Mouse (Mus musculus): ENCODE results near the gene Trnau1ap. TPM values are rescaled to one million over a fixed set of nuclear protein-coding genes. Genes with fewer than 3 reads are reported as not detected.
A peak's percentile ranks its signal among the peaks of the same experiment; 100 is the strongest.

Gene Trnau1ap
- polyA plus RNA-seq, 1 experiment: 32.1 TPM

DNA sequence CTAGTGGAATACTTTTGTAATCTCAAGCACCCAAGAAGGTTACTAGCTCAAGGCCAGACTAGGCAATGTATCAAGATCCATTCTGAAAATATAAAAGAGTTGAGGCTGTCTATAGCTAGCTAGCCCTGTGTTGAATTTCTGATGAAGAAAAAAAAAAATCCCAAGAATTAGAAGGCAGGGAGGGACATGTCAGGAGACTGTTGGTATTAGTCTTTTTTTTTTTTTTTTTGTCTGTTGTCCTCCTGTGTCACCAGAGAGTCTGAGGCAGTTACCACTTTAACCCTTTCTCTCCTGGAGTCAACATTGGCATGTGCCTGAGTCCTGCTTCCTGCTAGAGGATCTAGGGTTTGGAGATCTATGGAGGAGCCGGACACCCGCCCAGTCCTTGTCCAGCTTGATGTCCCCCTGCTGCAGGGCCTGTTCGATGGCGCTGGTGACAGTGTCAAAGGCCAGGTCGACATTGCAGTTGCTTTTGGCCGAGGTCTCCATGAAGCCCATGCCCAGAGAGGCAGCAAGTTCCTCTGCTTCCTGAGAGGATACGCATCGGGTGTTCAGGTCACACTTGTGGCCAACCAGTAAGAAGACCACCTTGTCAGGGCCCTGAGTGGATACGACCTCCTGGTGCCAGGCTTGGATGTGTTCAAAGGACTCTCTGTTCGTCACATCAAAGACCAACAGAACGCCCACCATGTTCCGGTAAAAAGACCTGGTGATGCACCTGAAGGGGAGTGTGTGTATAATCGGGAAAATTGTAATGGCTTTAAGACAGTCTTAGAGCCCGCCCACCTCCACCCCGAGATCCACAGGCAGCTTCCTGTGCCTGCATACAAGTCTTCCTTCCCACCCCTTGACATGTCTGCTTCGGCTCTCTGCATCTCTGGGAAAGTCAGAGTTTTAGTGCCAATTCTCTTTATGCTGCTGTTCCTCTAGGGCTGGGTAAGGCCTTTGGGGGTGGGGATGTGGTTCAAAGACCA lies 27.1 kb downstream of the Trnau1ap start:
- Histone ChIP-seq H3K4me1 (ENCODE audit: control insufficient read depth, insufficient read depth, low read length) (no peaks in the 10 kb centered on the region; the same call in 1 of the 2 replicates), H3K4me3 (replicated peaks; ENCODE audit: control insufficient read depth, low read depth, low read length) (peak overlapping the region; percentile 43), H3K27ac (ENCODE audit: control insufficient read depth, insufficient read depth, low read depth, low read length, poor library complexity) (no peak overlapping the region)
- TF ChIP-seq POLR2A (IDR thresholded peaks at IDR 0.05; ENCODE audit: borderline replicate concordance, control insufficient read depth, low read depth, low read length) (no peak), CTCF (IDR thresholded peaks at IDR 0.05; ENCODE audit: control insufficient read depth, insufficient read depth, low read length) (no peak)
- 64% methylated on average over 16 of the region's 16 CpGs for WGBS

DNA sequence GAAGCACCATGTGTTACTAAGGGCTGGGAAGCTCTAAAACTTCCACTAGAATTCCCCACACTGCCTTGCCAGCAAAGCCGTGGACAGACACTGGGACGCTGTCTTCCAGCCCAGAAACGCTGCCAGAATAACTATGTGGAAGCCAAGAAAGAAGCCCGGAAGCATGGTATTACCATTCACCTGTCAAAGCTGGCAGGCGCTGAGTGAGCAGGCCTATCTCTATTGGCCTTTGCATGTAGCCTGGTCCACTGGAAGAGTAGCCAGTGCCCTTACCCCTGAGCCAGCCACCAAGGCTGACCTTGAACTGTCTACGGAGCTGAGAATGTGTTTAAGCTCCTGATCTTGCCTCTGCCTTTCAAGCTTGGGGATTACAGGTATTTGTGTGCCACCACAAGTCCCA lies 27.9 kb downstream of the Trnau1ap start:
- TF ChIP-seq CTCF (IDR thresholded peaks at IDR 0.05; ENCODE audit: control insufficient read depth, insufficient read depth, low read length) (no peak), POLR2A (IDR thresholded peaks at IDR 0.05; ENCODE audit: borderline replicate concordance, control insufficient read depth, low read depth, low read length) (no peak)
- Histone ChIP-seq H3K4me3 (replicated peaks; ENCODE audit: control insufficient read depth, low read depth, low read length) (no peak overlapping the region), H3K27ac (ENCODE audit: control insufficient read depth, insufficient read depth, low read depth, low read length, poor library complexity) (no peak overlapping the region), H3K4me1 (ENCODE audit: control insufficient read depth, insufficient read depth, low read length) (no peaks in the 10 kb centered on the region; the same call in 1 of the 2 replicates)
- WGBS: 89% methylated on average over 6 of the region's 6 CpGs

DNA sequence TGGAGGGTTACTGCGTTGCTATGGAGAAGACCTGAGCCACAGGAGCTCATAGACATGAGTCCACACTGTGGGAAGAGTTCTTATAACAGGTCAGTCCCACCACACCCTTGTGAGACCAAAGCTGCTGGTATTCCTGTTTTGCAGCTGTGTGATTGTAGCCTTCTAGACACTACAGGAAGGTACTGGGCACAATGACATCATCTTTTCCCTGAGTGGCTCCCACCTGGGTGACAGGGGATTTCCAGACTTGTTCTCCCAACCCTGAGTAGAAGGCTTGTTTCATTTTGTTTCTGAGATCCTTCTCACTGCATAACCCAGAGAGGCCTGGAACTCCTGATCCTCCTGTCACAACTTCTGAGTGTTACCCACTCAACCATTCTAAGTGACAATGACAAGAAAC lies 29.5 kb downstream of the Trnau1ap start:
- H3K27ac ChIP-seq (ENCODE audit: control insufficient read depth, insufficient read depth, low read depth, low read length, poor library complexity): no peak overlapping the region
- no peaks in the 10 kb centered on the region for H3K4me1 ChIP-seq (ENCODE audit: control insufficient read depth, insufficient read depth, low read length)
- no peak overlapping the region for H3K4me3 ChIP-seq (replicated peaks; ENCODE audit: control insufficient read depth, low read depth, low read length)
- whole genome bisulfite sequencing: 96% methylated on average over 1 of the region's 1 CpGs
- TF ChIP-seq CTCF (IDR thresholded peaks at IDR 0.05; ENCODE audit: control insufficient read depth, insufficient read depth, low read length): no peak
- TF ChIP-seq POLR2A (IDR thresholded peaks at IDR 0.05; ENCODE audit: borderline replicate concordance, control insufficient read depth, low read depth, low read length): no peak

DNA sequence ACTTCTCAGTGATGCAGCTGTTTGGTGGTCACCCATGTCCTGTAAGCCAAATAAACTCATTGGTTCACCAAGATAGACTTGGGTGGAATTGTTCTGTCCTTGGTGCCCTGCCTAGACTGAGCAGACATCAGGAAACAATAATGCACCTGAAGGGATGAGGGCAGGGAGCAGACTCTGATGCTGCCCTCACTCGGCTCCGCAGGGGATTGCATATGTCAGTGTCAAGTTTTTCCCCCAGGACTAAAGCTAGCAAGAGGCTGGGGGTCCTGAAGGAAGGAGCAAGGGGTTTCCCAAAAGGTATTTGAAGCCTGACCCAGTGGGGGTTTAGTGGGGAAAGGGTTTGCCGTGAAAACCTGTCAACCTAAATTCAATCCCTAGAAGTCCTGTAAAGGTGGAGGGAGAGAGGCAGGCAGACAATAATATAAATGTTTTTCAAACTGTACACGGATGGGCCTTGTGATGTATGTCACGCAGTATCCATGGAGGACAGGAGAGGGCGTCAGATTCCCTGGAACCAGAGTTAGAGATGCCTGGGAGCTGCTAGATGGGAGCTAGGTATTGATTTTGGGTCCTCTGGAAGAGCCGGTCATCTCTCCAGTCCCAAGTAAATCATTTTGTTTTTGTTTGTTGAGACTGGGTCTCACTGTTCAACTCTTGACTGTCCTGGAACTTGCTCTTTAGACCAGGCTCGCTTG lies 33.5 kb downstream of the Trnau1ap start:
- TF ChIP-seq POLR2A (IDR thresholded peaks at IDR 0.05; ENCODE audit: borderline replicate concordance, control insufficient read depth, low read depth, low read length) (no peak), CTCF (IDR thresholded peaks at IDR 0.05; ENCODE audit: control insufficient read depth, insufficient read depth, low read length) (no peak)
- H3K4me1 ChIP-seq (ENCODE audit: control insufficient read depth, insufficient read depth, low read length): no peaks in the 10 kb centered on the region; the same call in 1 of the 2 replicates
- no peak overlapping the region for H3K27ac ChIP-seq (ENCODE audit: control insufficient read depth, insufficient read depth, low read depth, low read length, poor library complexity)
- no peak overlapping the region for H3K4me3 ChIP-seq (replicated peaks; ENCODE audit: control insufficient read depth, low read depth, low read length)
- WGBS: 67% methylated on average over 8 of the region's 8 CpGs

DNA sequence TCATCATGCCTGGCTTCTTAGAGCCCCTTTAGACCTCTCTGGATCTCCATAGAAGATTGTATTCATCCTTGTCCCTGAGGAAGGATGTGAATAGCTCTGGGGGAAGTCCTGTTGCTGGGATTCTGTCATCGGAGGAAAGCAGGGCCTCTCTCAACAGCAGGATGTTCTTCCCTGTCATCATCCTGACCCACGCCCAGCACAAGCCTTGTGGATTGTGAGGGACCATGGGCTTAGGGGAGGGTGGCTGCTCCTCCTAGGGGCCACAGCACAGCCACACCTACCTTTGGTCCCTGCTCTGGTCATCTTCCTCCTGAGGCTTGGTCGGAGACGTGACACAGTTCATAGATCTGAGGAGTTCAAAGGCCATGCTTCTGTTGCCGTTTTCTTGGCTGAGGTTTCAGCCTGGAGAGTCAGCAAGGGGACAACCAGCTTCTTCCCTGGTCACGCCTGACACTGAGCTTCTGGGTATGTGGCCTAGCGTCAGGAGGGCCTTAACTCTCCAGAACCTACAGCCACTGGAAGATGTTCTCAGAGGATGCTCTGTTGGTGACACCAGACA lies 35.6 kb downstream of the Trnau1ap start:
- 85% methylated on average over 7 of the region's 7 CpGs for WGBS
- TF ChIP-seq POLR2A (IDR thresholded peaks at IDR 0.05; ENCODE audit: borderline replicate concordance, control insufficient read depth, low read depth, low read length): no peak
- no peak for TF ChIP-seq CTCF (IDR thresholded peaks at IDR 0.05; ENCODE audit: control insufficient read depth, insufficient read depth, low read length)
- Histone ChIP-seq H3K4me3 (replicated peaks; ENCODE audit: control insufficient read depth, low read depth, low read length) (no peak overlapping the region), H3K27ac (ENCODE audit: control insufficient read depth, insufficient read depth, low read depth, low read length, poor library complexity) (no peak overlapping the region), H3K4me1 (ENCODE audit: control insufficient read depth, insufficient read depth, low read length) (no peaks in the 10 kb centered on the region; the same call in 1 of the 2 replicates)

DNA sequence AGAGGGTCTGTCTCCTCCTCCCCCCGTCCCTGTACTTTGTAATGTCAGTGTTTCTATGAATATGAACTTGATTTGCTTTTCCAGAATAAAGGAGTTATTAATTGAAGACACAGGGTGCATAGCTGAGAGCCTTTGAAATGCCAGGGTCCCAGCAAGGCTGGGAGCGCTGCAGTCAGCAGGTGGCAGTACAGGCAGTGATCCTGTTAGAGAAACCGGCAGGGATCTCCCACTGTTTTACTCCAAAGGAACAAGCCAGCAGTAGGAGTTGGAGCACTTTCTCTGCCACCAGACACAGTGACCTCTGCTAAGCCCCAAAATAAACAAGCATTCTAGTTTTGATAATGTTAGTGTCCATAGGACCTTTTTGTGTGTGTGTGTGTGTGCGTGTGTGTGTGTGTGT lies 36.4 kb downstream of the Trnau1ap start:
- 71% methylated on average over 4 of the region's 4 CpGs for WGBS
- no peak overlapping the region for H3K4me3 ChIP-seq (replicated peaks; ENCODE audit: control insufficient read depth, low read depth, low read length)
- no peak overlapping the region for H3K27ac ChIP-seq (ENCODE audit: control insufficient read depth, insufficient read depth, low read depth, low read length, poor library complexity)
- no peaks in the 10 kb centered on the region; the same call in 1 of the 2 replicates for H3K4me1 ChIP-seq (ENCODE audit: control insufficient read depth, insufficient read depth, low read length)
- no peak for TF ChIP-seq POLR2A (IDR thresholded peaks at IDR 0.05; ENCODE audit: borderline replicate concordance, control insufficient read depth, low read depth, low read length)
- TF ChIP-seq CTCF (IDR thresholded peaks at IDR 0.05; ENCODE audit: control insufficient read depth, insufficient read depth, low read length): no peak

DNA sequence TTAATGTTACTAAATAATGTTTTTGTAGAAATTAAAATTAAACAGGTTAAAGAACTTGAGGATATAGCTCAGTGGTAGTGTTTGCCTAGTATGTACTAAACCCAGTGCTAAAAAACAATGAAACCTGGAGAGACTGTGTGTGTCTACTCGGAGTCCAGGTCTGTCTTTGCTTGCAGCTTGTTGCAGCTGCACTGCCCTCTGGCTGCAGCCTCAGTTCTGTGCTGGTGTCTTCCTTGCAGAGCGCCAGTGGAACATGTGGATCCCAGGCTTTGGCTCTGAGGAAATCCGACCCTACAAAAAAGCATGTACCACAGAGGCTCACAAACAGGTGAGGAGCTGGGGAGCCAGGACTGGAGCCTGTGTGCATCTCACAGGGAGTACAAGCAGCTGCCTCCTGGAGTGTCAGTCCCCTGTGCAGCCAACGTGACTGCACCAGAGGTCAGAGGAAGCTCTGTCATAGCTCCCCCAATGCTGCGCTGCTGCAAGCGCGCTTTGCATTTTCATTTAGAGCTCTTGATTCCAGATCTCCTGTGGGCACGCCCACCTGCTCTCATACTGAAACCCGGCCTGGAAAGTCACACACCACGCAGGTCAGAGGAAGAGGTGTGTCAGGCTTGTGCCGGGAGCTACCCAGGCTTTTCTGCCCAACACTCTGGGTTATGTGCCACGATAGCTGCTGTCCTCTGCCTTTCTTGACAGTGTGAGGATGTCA lies 37.6 kb downstream of the Trnau1ap start:
- TF ChIP-seq CTCF (IDR thresholded peaks at IDR 0.05; ENCODE audit: control insufficient read depth, insufficient read depth, low read length): no peak
- TF ChIP-seq POLR2A (IDR thresholded peaks at IDR 0.05; ENCODE audit: borderline replicate concordance, control insufficient read depth, low read depth, low read length): no peak
- WGBS: 90% methylated on average over 12 of the region's 12 CpGs
- H3K27ac ChIP-seq (ENCODE audit: control insufficient read depth, insufficient read depth, low read depth, low read length, poor library complexity): no peak overlapping the region
- H3K4me1 ChIP-seq (ENCODE audit: control insufficient read depth, insufficient read depth, low read length): no peaks in the 10 kb centered on the region; the same call in 1 of the 2 replicates
- H3K4me3 ChIP-seq (replicated peaks; ENCODE audit: control insufficient read depth, low read depth, low read length): no peak overlapping the region

Measured in bone marrow, adult 2 months (tissue).